Mouse (Mus musculus) testis, postnatal 14 days (tissue): ENCODE measurements around the gene Gdpd5.

Experiments
- DNase-seq: peaks from one replicate; pipeline ENCODE4 v3.0.0; 2021; ENCODE audit warnings: low spot score

Gdpd5 gene

DNA sequence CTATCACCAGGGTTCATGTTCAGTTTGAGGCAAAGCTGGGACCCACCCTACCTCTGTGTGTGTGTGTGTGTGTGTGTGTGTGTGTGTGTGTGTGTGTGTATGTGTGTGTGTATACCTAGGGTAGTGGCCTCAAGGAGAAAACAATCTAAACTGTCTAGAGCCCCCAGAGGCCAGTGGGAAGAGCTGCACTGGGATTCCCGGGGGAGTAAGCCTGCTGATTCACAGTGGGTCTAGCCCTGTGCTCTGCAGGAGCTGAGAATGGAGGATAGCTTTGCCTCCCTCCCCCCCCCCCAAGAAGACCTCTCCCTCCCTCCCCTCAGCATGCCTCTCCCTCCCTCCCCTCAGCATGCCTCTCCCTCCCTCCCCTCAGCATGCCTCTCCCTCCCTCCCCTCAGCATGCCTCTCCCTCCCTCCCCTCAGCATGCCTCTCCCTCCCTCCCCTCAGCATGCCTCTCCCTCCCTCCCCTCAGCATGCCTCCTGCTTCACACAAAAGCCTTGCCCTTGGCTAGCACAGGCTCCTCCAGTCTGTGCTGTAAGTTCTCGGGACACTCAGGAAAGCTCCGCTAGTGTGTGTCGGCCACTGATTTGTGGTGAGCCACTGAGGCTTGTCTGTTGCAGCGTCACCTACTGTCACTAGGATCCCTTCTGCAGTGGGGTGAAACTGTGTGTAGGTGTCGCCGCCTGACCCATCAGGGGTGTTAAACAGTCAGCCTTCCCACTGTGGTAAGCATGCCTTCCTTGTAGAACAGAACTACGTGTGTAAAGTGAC lies 24.4 kb downstream of the Gdpd5 start:
- DNase-seq: no peak

DNA sequence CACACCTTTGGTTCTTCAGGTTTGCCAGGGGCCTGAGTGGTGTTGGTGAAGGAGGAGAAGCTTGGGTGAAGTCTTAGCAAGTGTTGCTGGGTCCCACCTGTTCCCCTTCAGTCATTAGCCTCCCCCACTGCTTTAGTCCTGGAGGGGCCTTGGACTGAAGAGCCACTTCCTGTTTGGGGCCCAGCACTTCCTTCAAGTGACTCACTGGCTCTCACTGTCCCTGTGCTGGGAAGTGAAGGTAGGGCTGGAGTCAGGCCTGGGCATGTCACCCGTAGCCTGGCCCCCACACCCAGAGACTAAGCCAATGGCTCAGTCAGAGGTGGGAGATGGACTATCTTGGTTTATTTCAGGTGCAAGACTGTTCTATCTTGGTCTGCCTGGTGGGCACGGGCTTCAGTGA lies 26.4 kb downstream of the Gdpd5 start:
- no peak for DNase-seq

DNA sequence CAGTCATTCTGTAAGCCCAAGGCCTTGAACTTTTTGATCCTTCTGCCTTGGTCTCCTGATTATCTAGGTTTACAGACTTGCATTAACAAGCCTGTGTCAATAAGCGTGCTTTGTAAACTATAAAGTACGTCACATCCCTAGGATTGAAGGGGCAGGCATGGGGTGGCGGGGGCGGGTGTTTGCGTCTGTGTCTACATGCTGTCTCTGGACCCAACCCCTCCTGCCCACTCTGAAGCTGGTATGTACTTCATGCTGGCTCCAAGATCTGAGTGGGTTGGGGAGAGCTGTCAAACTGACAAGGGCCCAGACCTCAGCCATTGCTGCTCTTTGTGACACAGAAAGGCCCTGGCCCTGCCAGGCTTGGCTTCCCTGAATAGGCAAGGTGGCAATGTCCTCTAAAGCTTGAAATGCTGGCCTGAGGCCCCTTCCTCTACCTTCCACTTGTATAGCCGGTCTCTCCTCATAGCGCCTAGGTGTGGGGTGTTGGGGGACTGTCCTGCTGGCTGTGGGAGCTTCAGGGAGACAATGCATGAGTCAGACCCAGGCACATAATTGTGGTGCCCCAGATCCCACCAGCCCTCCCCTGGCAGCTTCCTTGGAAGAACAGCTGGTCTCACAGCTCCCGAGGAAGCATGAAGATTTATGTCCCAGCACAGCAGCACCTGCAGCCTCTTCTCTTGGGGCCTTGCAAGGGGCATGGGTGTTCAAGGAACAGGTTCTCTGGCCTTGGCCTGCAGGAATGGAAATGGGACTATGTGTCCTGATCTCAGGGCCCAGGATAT lies 28.4 kb downstream of the Gdpd5 start:
- no peak for DNase-seq

DNA sequence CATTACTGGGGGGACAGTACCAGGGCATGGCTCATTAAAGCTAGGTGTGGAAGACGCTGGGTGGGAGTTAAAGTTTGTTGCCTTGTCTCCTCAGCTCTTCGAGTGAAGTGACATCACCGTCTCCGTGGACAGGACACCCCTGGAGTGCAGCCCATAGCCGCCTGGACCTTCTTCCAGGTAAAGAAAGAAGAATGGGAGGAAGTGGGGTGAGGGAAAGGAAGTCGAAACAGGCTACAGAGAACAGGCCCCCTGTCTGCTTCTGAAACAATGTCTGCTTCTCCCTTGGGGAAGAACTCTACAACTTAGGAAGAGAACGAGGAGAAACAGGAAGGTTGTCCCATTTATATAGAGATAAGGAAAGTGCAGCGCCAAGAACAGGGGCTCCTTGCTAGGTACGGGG lies 29.1 kb downstream of the Gdpd5 start:
- DNase-seq: no peak

DNA sequence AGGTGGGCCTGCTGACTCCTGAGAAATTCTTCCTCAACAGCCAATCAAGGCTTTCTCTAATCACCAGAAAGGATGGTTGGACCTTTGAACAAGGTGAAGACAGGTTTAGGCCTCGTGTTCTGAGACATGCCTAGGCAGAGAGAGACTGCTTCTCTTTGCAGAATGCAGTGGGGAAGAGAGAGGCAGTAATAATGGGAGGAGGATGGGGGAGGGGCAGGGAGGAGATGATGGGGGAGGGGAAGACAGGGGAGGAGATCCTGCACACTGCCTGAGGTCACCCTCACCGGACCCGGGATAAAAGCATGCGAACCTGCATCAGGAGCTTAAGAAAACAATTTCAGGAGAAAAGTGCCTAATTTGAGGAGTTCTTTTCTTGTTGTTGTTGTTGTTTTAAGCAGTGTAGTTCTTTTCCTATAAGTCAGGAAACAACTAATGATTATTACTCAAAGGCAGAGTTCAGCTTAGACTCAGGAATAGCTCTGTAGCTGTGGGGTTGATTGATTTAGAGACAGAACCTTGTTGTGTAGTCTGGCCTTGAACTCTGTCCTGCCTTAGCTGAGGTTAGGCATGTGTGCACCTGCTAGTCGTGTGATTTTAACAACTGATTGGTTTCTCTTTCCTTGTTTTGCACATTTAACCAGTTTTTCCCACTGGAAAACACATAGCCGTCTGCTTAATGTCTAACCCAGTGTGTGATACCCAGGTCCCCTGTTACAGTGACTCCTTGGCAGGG lies 30.0 kb downstream of the Gdpd5 start:
- no peak for DNase-seq

DNA sequence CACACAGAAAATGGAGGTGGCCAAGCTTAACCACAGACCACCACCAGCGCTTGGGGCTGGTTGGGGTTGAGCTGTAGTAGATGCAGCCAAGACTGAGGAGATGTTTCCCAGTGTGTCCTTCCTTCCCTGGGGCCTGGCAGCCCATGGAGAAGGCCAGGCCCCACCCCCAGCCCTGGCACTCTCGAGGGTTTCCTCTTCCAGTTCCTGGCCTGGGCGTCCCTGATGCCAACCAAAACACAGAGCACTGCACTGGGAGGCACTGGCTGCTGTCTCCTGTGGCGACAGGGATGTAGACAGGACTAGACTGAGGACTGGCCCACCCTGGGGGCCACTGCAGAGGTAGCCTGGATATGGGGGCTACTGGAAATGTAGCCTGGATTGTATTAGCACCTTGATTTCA lies 33.8 kb downstream of the Gdpd5 start:
- DNase-seq: no peak

DNA sequence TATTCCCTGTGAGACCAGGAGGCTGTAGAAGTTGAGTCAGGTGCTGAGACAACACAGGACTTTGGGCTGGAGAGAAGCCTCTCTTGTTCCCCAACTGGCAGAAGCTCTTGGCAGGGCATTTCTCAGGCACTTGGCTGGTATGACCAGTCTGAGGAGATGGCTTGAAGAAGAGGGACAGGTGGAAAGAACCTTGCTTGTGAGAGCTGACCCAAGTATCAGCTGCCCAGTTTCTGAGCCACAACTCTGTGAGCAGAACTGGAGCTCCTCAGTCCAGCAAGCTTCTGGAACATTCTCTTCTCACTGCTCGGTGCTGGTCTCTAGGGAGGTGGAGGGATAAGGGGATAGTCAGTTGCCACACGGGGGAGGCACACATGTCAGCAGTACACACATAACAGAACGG lies 38.1 kb downstream of the Gdpd5 start:
- no peak for DNase-seq

DNA sequence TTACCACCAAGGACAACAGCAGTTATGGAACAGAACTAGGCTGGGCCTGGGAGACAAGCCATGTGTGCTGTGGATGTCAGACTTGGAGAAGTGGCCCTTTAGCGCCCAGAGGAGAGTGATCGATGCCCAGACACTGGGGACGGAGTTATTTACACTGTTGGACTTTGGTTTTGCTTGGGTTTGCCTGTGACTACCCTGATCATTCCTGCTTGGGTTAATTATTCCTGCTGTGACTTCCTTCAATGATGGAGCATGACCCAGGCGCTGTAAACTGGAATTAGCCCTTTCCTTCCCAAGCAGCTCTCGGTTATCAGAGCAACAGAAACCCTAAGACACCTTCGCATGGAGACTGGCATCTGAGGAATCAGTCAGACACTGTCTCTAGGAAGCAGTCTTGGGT lies 39.8 kb downstream of the Gdpd5 start:
- no peak for DNase-seq

DNA sequence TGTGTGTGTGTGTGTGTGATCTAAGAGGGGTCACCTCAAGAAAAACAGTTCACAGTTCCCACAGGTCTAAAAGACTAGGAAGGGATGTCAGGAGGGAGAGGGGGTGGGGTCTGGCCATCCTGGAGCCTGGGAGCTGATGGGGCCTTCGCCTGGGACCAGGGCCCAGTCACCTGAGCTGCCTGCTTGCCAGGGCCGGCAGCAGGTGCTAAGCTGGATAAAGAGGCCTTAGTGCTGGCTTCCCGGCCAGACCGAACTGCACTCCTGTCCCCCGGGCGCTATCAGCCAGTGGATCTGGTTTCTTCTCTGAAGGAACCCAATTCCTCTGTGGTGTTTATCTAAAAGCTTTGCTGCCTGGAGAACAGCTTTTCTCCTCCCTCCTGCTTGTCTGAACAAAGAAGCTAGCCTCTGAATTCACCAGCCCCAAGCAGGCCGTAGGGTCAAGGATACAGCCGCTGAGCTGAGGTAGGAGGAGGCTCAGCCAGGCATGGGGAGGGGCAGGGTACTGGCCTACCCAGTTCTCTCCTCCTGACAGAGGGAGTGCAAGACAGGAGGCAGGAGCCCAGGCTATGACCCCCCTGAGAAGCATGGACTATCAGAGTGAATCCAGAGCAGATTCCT lies 43.4 kb downstream of the Gdpd5 start:
- DNase-seq: peak; percentile 67

DNA sequence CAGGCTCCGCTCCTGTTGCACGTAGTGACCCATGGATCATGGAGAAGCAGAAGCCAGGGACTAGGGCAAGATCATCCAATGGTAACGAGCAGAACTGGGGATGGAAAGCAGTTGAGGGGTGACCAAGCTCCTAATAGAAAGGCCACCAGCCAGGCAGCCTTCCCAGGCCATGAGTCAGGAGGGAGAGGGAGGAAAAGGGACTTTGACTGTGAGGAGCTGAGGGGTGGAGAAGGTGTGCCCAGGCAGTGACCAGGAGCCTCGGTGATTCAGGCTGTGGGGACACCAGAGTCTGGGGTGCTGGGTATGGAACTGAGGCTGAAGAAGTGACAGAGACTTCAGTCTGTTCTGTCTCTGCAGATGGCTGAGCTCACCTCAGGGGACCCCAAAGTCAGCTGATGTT lies 44.5 kb downstream of the Gdpd5 start:
- DNase-seq: no peak

DNA sequence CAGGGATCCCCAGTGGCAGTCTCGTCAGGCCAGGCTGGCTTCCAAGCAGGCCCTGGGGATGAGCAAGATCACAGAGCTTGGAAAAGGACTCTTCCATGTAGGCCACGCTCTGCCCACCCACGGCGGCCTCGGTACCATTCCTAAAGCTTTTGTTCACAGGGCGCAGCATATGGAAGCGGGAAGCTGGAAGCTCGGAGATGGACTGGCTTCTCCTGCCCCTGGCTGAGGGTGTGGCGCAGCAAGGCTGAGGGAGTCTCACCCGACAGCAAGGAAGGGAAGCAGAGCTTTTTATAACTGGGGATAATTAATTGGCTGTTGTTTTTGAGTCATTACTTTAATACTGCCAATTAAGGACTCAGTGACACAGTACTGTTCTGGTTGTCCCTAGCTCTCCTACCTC lies 45.8 kb downstream of the Gdpd5 start:
- DNase-seq: no peak

DNA sequence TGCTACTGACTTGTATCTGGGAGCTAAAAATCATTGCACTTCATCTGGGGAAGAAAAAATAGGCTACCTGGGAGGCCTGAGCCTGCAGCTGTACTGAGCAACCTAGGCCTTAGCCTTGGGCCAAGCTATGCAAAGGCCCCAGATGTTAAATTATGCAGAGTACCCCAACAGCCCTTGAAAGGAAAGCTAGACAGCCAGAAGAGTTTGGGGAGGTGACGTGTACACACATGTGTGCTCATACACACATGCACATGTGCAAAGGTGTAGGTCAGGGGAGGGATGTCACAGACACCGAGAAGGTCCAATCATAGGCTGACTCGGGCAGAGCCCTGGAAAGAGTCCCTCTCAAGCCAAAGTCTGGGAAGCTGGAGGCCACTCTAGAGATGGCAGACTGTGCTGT lies 46.8 kb downstream of the Gdpd5 start:
- DNase-seq: no peak

DNA sequence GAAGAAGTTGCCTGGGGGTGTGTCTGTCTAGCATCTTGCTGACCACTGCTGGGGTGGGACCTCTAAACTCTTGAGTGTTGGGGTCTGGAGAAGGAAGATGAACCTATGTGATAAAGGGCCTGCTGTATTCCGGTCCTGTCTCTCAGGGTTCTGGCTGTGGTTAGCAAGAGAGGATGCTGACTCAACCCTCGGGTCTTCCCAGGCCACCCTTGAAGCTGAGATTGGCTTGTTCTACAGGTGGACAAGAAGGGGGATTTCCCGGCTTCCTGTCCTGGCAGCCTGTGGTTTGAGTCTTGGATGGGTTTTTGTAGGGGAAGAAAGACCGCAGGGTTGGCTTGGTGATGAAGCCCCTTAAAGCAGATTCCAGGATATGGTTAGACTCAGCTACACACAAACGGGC lies 47.6 kb downstream of the Gdpd5 start:
- DNase-seq: no peak

DNA sequence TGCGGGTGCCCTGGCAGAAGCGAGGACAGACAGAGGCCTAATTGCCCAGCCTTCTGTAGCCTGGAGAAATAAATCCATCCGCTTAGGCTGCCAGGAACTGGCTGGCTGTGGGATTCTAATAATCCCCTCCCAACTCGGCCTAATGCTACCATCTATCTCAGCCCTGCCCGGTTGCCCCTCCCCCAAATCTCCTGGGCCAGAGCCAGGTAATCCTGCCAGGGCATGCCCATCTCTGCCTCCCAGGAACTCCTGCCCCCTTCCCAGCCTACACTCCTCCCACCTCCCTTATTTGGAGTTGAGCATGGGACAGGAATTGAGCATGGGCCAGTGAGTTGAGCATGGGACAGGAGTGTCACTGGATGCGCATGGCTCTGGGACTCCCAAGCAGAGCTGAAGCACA lies 48.6 kb downstream of the Gdpd5 start:
- DNase-seq: no peak

DNA sequence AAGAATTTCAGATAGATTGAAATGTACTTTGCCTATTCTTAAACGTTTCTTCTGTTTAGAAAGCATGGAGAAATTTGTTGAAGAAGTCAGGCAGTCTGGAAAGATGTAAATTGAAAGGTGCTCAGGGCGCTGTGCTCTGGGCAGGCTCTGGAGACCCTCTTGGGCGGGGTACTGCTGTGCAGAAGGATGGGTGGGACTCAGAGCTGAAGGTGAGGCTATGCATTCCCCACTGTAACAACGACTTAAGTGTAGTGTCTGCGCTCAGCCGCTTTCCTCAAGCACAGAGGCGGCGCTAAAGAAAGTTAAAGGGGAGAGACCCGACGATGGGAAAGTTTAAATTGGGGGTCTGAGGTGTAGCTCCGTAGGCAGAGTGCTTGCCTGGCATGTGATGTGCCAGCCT lies 49.0 kb downstream of the Gdpd5 start:
- DNase-seq: no peak

DNA sequence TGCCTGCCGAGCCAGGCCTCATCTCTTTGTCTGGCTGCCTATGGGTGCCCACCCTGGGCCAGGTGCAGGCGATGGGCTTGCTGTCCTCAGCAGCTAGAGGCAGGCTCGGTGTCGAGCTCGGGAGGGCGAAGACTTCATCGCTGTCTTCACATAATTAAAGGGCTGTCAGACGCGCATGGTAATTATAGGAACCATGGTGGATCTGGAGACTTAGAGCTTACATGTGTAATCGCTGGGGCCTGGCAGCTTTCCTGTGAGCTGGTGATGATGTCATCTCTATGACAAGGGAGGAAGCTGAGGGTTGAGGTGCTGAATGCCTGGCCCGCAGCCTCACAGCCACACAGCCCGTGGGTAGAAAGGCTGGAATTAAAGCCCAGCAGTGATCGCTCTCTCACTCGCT lies 51.0 kb downstream of the Gdpd5 start:
- no peak for DNase-seq

DNA sequence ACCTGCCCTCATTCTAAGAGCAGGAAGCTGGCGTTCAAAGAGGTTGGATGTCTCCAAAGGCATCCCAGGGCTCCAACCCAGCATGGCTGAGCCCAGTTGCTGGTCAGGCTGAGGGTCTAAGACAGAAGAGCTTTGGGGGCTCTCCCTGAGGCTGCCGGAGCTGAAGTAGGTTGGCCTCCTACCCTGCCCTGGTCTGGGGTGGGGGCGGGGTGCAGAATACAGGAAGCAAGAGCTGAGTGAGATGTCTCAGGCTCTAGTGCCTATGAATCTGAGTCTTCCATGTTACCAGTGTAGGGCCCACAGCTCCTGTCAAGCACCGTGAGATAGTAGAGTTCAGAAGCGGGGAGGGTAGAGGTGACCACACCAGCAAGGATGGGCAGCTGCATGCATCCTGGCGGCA lies 51.6 kb downstream of the Gdpd5 start:
- no peak for DNase-seq

DNA sequence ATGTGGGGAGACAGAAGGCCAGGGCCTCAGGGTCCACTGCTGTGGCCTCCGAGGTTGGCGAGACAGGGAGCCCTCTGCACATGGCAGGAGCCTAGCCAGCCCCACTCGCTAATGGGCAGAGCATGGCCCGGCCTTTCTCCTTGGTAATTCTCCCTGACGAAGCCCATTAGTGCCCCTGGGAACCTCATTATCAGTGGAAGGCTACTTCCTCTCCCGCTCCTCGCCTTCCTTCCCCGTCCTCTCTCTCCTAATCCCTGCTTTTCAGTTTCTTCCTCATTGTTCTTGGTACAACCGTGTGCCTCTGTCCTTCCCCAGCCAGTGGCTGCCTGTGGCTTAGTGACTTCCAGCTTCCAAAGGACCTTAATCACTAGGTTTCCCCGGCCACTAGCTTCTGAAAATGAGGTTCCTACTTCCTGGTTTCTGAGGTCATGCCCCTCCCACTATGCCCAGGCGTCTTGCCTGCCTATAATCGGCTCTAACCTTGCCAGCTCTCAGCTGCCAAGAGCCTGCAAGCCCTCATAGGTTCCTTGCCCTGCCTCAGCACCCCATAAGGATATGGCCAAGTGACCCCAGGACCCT lies 53.5 kb downstream of the Gdpd5 start:
- DNase-seq: no peak

DNA sequence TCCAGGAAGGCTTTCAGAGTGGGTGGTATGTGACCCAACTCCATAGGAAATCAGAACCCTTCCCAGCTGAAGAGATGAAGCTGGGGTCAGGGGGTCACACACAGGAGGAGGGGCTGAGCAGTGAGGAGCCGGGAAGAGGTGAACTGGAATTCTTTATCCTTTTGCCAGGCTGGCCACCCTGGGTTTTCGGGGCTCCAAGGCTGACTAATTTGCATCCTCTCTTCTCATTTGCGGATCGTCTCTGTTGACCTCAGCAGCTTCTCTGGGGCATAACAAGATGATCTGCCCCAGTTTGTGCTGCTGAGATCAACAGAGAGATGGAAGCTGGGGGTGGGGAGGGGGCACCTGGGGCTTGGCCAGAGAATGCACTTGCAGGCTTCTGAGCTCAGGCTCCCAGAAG lies 55.3 kb downstream of the Gdpd5 start:
- DNase-seq: no peak

DNA sequence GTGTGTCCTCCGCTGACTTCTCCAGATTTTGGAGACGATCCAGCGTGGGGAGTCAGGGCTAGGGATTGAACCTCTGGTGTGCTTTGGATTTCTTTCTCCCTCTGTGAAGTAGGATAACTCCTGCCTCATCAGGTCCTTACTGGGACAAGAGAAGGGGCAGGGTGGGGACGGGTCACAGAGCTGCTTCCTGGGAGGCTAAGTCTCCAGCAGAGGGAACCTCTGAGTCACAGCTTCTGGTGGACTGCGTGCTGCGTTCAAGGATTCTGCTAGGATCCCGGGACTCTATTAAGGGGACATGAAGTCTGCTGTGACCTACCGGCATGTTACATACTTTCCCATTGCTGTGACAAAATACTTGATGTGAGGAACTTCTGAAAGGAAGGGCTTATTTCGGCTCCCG lies 57.7 kb downstream of the Gdpd5 start:
- no peak for DNase-seq

DNA sequence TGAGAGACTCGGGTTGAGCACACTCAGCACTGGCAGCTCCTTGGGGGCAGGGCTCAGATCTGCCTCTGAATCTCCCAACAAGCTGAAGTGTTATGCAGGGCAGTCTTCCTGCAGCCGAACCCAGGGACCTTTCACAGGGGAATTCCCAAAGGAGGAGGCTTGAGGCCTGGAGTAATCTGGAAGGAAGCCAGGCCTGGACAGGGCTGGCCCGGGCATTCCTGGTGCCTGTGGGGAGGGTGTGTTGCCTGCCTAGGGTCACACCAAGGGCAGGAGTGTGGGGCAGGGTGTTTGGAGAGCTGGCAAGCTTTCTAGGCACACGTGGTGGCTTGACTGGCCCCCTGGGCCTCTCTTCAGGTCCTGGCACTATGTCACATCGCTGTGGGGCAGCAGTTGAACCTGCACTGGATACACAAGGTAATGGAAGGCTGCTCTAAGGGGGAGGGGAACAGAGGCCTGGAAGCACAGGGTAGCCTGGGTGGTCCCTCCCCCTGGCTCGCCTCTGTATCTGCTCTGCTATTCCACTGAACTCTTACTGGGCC lies 60.4 kb downstream of the Gdpd5 start:
- peak; percentile 26 for DNase-seq

DNA sequence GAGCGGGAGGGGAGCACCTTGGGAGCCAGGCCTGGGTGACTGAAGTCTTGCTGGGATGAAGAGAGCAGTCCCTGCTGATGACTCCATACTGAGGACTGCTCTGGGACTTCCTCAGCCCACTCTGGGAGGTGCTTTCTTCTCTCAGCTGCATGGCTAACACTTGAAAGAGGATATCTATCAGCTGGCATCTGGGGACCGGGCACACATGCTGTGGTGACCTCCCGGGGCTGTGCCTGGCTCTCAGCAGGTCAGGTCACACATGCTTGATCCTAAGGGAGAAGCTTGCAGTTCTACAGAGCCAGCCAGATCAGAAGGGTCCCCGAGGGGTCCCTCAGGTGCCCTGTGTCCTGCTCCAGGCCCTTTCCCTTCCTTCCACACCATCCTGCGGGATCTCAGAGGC lies 62.0 kb downstream of the Gdpd5 start:
- DNase-seq: no peak
